ENCODE assay signal across 7 mouse cellular contexts in the genomic region with DNA sequence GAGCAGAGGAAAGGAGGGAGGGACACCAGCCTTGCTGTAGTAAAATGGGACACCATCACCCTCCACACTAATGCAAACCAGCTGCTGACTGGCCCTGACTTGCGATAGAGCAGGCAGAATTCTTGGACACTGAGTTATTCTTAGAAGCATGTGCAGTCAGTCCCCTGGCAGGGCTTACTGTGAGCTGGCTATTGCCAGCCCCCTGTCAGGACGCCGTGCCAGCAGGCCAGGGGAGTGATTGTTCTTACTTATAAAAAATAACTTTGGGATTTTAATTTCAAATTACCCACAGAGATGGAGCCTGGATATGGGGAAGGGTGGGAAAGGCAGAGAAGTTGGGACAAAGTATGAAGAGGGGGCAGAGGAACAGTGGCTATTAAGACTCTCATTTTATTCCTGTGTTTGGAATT.
DNase-seq lines count a peak whose midpoint lies in the region; ATAC-seq lines count a peak whose summit lies in the region.

No protein-coding gene starts in this region.

- ATAC-seq in erythroblast, adult 5-6 weeks (replicated peaks; ENCODE audit: low FRiP score, poor library complexity, severe bottlenecking), result no peak

- intact Hi-C loops in heart, postnatal 14 days (cut with DNase I), result no loop called here

- DNase-seq in ovary, postnatal 14 days (ENCODE audit: low spot score), result peak; percentile 22
- DNase-seq in ovary, postnatal 10 days (ENCODE audit: low spot score), result no peak
- peak; percentile 46 for DNase-seq in gastrocnemius, adult 18-20 months (ENCODE audit: low spot score)
- DNase-seq in heart, postnatal 14 days, result peak; percentile 61 to 81
- DNase-seq in skeletal muscle tissue, adult 2 months (ENCODE audit: low read depth, low spot score), result peak; percentile 47
- DNase-seq in cerebellum, adult 11 months, result no peak

Comparison
In these comparisons a context has a peak if more than half of its experiments do, and no peak if none do; other contexts are left out.
1. DNase-seq: peak in ovary, postnatal 14 days (single experiment), gastrocnemius, adult 18-20 months (single experiment), heart, postnatal 14 days (2 of 2) and skeletal muscle tissue, adult 2 months (single experiment); none in ovary, postnatal 10 days (single experiment) and cerebellum, adult 11 months (single experiment).